Mouse (Mus musculus): ENCODE results near the gene Ces3b. TPM values are rescaled to one million over a fixed set of nuclear protein-coding genes. Genes with fewer than 3 reads are reported as not detected.

Gene Ces3b
- polyA plus RNA-seq, 1 experiment from 2014 or later = not detected

- DNase-seq = no peak
- Histone ChIP-seq H3K27ac (ENCODE audit: low read depth) (no peak overlapping the region), H3K27me3 (ENCODE audit: insufficient read depth, low read length) (no peaks in the 10 kb centered on the region), H3K9me3 (ENCODE audit: low read depth, low read length) (no peaks in the 10 kb centered on the region), H3K9ac (no peak overlapping the region), H3K4me3 (ENCODE audit: low read depth, low read length) (no peak overlapping the region), H3K4me2 (no peak overlapping the region), H3K36me3 (ENCODE audit: insufficient read depth) (no peaks in the 10 kb centered on the region), H3K4me1 (ENCODE audit: insufficient read depth) (no peaks in the 10 kb centered on the region)
- ATAC-seq (ENCODE audit: insufficient read depth) = no peak
- no peak for TF ChIP-seq CTCF (IDR thresholded peaks at IDR 0.05; ENCODE audit: low read depth)
- 65% methylated on average over 3 of the region's 3 CpGs for WGBS
Observed at GRCm38 (mm10) chr8:105104220-105104619, 20.7 kb downstream of the Ces3b start.

- no peaks in the 10 kb centered on the region for H3K36me3 ChIP-seq (ENCODE audit: insufficient read depth)
Observed at GRCm38 (mm10) chr8:105129864-105130263, 46.3 kb downstream of the Ces3b start.

GRCm38 (mm10) chr8:105131509-105131908 is 48.0 kb downstream of the Ces3b start, which contains the start of gene Ces4a:
TSS of gene Ces4a (plus strand) at chr8:105131800.
- TF ChIP-seq CTCF (IDR thresholded peaks at IDR 0.05; ENCODE audit: low read depth) = no peak
- Histone ChIP-seq H3K4me1 (ENCODE audit: insufficient read depth) (no peaks in the 10 kb centered on the region), H3K9ac (no peak within 1 kb of the TSS), H3K4me2 (no peak within 1 kb of the TSS), H3K27ac (ENCODE audit: low read depth) (no peak within 1 kb of the TSS), H3K4me3 (ENCODE audit: low read depth, low read length) (no peak within 1 kb of the TSS), H3K27me3 (ENCODE audit: insufficient read depth, low read length) (no peaks in the 10 kb centered on the region), H3K36me3 (ENCODE audit: insufficient read depth) (no peaks in the 10 kb centered on the region), H3K9me3 (ENCODE audit: low read depth, low read length) (no peaks in the 10 kb centered on the region)
- no peak for DNase-seq
- 69% methylated on average over 5 of the region's 5 CpGs for WGBS
- ATAC-seq (ENCODE audit: insufficient read depth) = no peak

More at GRCm38 (mm10) chr8:105129864-105130263, 46.3 kb downstream of the Ces3b start:
- no peak for TF ChIP-seq CTCF (IDR thresholded peaks at IDR 0.05; ENCODE audit: low read depth)
- no peaks in the 10 kb centered on the region for H3K27me3 ChIP-seq (ENCODE audit: insufficient read depth, low read length)
- ATAC-seq (ENCODE audit: insufficient read depth) (no peak), DNase-seq (no peak)
- no peak overlapping the region for H3K27ac ChIP-seq (ENCODE audit: low read depth)
- H3K4me3 ChIP-seq (ENCODE audit: low read depth, low read length) = no peak overlapping the region
- WGBS = 75% methylated on average over 9 of the region's 9 CpGs
- no peak overlapping the region for H3K4me2 ChIP-seq
- no peaks in the 10 kb centered on the region for H3K9me3 ChIP-seq (ENCODE audit: low read depth, low read length)
- H3K4me1 ChIP-seq (ENCODE audit: insufficient read depth) = no peaks in the 10 kb centered on the region
- no peak overlapping the region for H3K9ac ChIP-seq

GRCm38 (mm10) chr8:105138423-105138822 is 54.9 kb downstream of the Ces3b start:
- 22% methylated on average over 4 of the region's 4 CpGs for WGBS
- Histone ChIP-seq H3K4me3 (ENCODE audit: low read depth, low read length) (no peak overlapping the region), H3K36me3 (ENCODE audit: insufficient read depth) (no peaks in the 10 kb centered on the region), H3K9me3 (ENCODE audit: low read depth, low read length) (no peaks in the 10 kb centered on the region), H3K4me1 (ENCODE audit: insufficient read depth) (no peaks in the 10 kb centered on the region), H3K4me2 (no peak overlapping the region), H3K27ac (ENCODE audit: low read depth) (no peak overlapping the region), H3K9ac (no peak overlapping the region), H3K27me3 (ENCODE audit: insufficient read depth, low read length) (no peaks in the 10 kb centered on the region)
- TF ChIP-seq CTCF (IDR thresholded peaks at IDR 0.05; ENCODE audit: low read depth) = peak; percentile 78
- ATAC-seq (ENCODE audit: insufficient read depth) (no peak), DNase-seq (peak; percentile 76)

- H3K4me1 ChIP-seq (ENCODE audit: insufficient read depth) = no peaks in the 10 kb centered on the region
- no peak overlapping the region for H3K9ac ChIP-seq
- peak overlapping the region; percentile 33 for H3K4me2 ChIP-seq
- no peaks in the 10 kb centered on the region for H3K36me3 ChIP-seq (ENCODE audit: insufficient read depth)
- no peaks in the 10 kb centered on the region for H3K9me3 ChIP-seq (ENCODE audit: low read depth, low read length)
- no peak for ATAC-seq (ENCODE audit: insufficient read depth)
- peak; percentile 15 for DNase-seq
- 25% methylated on average over 19 of the region's 19 CpGs for WGBS
- TF ChIP-seq CTCF (IDR thresholded peaks at IDR 0.05; ENCODE audit: low read depth) = no peak
- H3K4me3 ChIP-seq (ENCODE audit: low read depth, low read length) = no peak overlapping the region
- no peaks in the 10 kb centered on the region for H3K27me3 ChIP-seq (ENCODE audit: insufficient read depth, low read length)
- no peak overlapping the region for H3K27ac ChIP-seq (ENCODE audit: low read depth)
Observed at GRCm38 (mm10) chr8:105142395-105142794, 58.8 kb downstream of the Ces3b start.

Other genes starting within 250 kb of the Ces3b start
- gene Ces2c, start 236.7 kb upstream of the Ces3b start, polyA plus RNA-seq (2014; fragmentation: Nextera tagmentation; extraction: Ambion mirVana) = not detected in 2 replicates
- 0.12 and 0.14 TPM in 2 replicates for gene Ces2e, start 157.5 kb upstream of the Ces3b start, polyA plus RNA-seq (2014; fragmentation: Nextera tagmentation; extraction: Ambion mirVana)
- not detected in 2 replicates for gene Ces2f, start 136.4 kb upstream of the Ces3b start, polyA plus RNA-seq (2014; fragmentation: Nextera tagmentation; extraction: Ambion mirVana)
- 0.84 and 1.5 TPM in 2 replicates for gene Ces2g, start 122.0 kb upstream of the Ces3b start, polyA plus RNA-seq (2014; fragmentation: Nextera tagmentation; extraction: Ambion mirVana)
- not detected in 2 replicates for gene Ces2h, start 82.9 kb upstream of the Ces3b start, polyA plus RNA-seq (2014; fragmentation: Nextera tagmentation; extraction: Ambion mirVana)
- gene Ces3a, start 35.2 kb upstream of the Ces3b start, polyA plus RNA-seq (2014; fragmentation: Nextera tagmentation; extraction: Ambion mirVana) = not detected in 2 replicates
- gene Ces4a, start 48.0 kb downstream of the Ces3b start, polyA plus RNA-seq (2014; fragmentation: Nextera tagmentation; extraction: Ambion mirVana) = not detected in 2 replicates
- gene Cbfb, start 86.9 kb downstream of the Ces3b start, polyA plus RNA-seq (2014; fragmentation: Nextera tagmentation; extraction: Ambion mirVana) = 81.4 and 85.2 TPM in 2 replicates
- gene D230025D16Rik, start 141.4 kb downstream of the Ces3b start, polyA plus RNA-seq (2014; fragmentation: Nextera tagmentation; extraction: Ambion mirVana) = 35.4 and 36.1 TPM in 2 replicates
- 17.4 and 21.2 TPM in 2 replicates for gene B3gnt9, start 171.4 kb downstream of the Ces3b start, polyA plus RNA-seq (2014; fragmentation: Nextera tagmentation; extraction: Ambion mirVana)
- gene Tradd, start 180.9 kb downstream of the Ces3b start, polyA plus RNA-seq (2014; fragmentation: Nextera tagmentation; extraction: Ambion mirVana) = 24.3 and 26.1 TPM in 2 replicates
- gene Fbxl8, start 180.9 kb downstream of the Ces3b start, polyA plus RNA-seq (2014; fragmentation: Nextera tagmentation; extraction: Ambion mirVana) = 3.8 and 4.6 TPM in 2 replicates
- 0.33 and 0.34 TPM in 2 replicates for gene Hsf4, start 186.0 kb downstream of the Ces3b start, polyA plus RNA-seq (2014; fragmentation: Nextera tagmentation; extraction: Ambion mirVana)
- gene Nol3, start 192.4 kb downstream of the Ces3b start, polyA plus RNA-seq (2014; fragmentation: Nextera tagmentation; extraction: Ambion mirVana) = 0.61 and 1.1 TPM in 2 replicates
- 9.0 and 9.5 TPM in 2 replicates for gene 4931428F04Rik, start 206.1 kb downstream of the Ces3b start, polyA plus RNA-seq (2014; fragmentation: Nextera tagmentation; extraction: Ambion mirVana)
- gene Exoc3l, start 212.3 kb downstream of the Ces3b start, polyA plus RNA-seq (2014; fragmentation: Nextera tagmentation; extraction: Ambion mirVana) = 31.9 and 33.3 TPM in 2 replicates
- 102 and 112 TPM in 2 replicates for gene E2f4, start 213.9 kb downstream of the Ces3b start, polyA plus RNA-seq (2014; fragmentation: Nextera tagmentation; extraction: Ambion mirVana)
- 5.2 and 8.0 TPM in 2 replicates for gene Elmo3, start 221.8 kb downstream of the Ces3b start, polyA plus RNA-seq (2014; fragmentation: Nextera tagmentation; extraction: Ambion mirVana)
- 2.7 and 3.1 TPM in 2 replicates for gene Lrrc29, start 242.5 kb downstream of the Ces3b start, polyA plus RNA-seq (2014; fragmentation: Nextera tagmentation; extraction: Ambion mirVana)
- gene Tmem208, start 242.6 kb downstream of the Ces3b start, polyA plus RNA-seq (2014; fragmentation: Nextera tagmentation; extraction: Ambion mirVana) = 108 and 115 TPM in 2 replicates

Measured in lung, embryonic 14.5 days (tissue).